Mouse (Mus musculus) thymus, adult 2 months (tissue): ENCODE measurements around the gene Ftsj1. TPM values are rescaled to one million over a fixed set of nuclear protein-coding genes. Genes with fewer than 3 reads are reported as not detected.

Source experiments
- DNase-seq: peaks from one replicate; pipeline ENCODE4 v3.0.0; 2021
- H3K27ac ChIP-seq: fragments of 200-500 bp; 2 replicates; pipeline ENCODE4 v1.5.1; 2012; ENCODE audit warnings: low read length, control low read depth; ENCODE audit not compliant: control insufficient read depth, insufficient read depth
- H3K27me3 ChIP-seq: fragments of 200-500 bp; 2 replicates; pipeline ENCODE4 v1.6.1; 2012; ENCODE audit warnings: mild to moderate bottlenecking, low read length, moderate library complexity, mixed read lengths; ENCODE audit not compliant: control insufficient read depth, insufficient read depth
- H3K36me3 ChIP-seq: fragments of 200-500 bp; 2 replicates; pipeline ENCODE4 v1.6.1; 2012; ENCODE audit warnings: mild to moderate bottlenecking, low read length, moderate library complexity; ENCODE audit not compliant: control insufficient read depth, insufficient read depth
- H3K4me1 ChIP-seq: fragments of 200-500 bp; replicated peaks from 2 replicates; pipeline ENCODE4 v1.6.1; 2012; ENCODE audit warnings: low read length; ENCODE audit not compliant: control insufficient read depth, insufficient read depth
- H3K4me3 ChIP-seq: fragments of 200-500 bp; 2 replicates; pipeline ENCODE4 v1.5.1; 2012; ENCODE audit warnings: mild to moderate bottlenecking, low read length, control low read depth, moderate library complexity; ENCODE audit not compliant: control insufficient read depth, insufficient read depth
- CTCF ChIP-seq: fragments of 200-500 bp; IDR thresholded peaks from 2 replicates; pipeline ENCODE4 v1.5.1; 2012; ENCODE audit warnings: mild to moderate bottlenecking, control low read depth, low read length, moderate library complexity, borderline replicate concordance; ENCODE audit not compliant: control insufficient read depth, poor library complexity, insufficient read depth; ENCODE audit errors: extremely low read depth
- POLR2A ChIP-seq: fragments of 200-500 bp; IDR thresholded peaks from 2 replicates; pipeline ENCODE4 v1.6.1; 2012; ENCODE audit warnings: mild to moderate bottlenecking, low read length, control low read depth, moderate library complexity; ENCODE audit not compliant: control insufficient read depth, poor library complexity, insufficient read depth; ENCODE audit errors: extremely low read depth
- WGBS: fragments of 180-500 bp; shearing (Covaris S2); methylation state at CpG from one replicate; pipeline ENCODE4 v1.1.7; 2018; 5-methylcytosine and 5-hydroxymethylcytosine counted together
- polyA plus RNA-seq: library from polyadenylated mRNA; depleted of rRNA; stranded (reverse); fragments of >200 nt; gene quantifications from 2 replicates; pipeline ENCODE4 v1.2.3, GENCODE M21; 2012

Gene Ftsj1
- polyA plus RNA-seq, 1 experiment = 50.2 TPM

- TF ChIP-seq POLR2A (no peak), CTCF (no peak)
- WGBS = 73% methylated on average over 2 of the region's 2 CpGs
- H3K27ac ChIP-seq = no peak overlapping the region
- DNase-seq = no peak
- no peaks in the 10 kb centered on the region for H3K4me1 ChIP-seq
- no peaks in the 10 kb centered on the region; the same call in 1 of the 2 replicates for H3K27me3 ChIP-seq
- no peaks in the 10 kb centered on the region for H3K36me3 ChIP-seq
- no peak overlapping the region for H3K4me3 ChIP-seq
Measured at GRCm38 (mm10) chrX:8209720-8210119, 42.5 kb downstream of the Ftsj1 start.

- no peaks in the 10 kb centered on the region; the same call in 1 of the 2 replicates for H3K27me3 ChIP-seq
- no peaks in the 10 kb centered on the region for H3K4me1 ChIP-seq
- WGBS = 70% methylated on average over 4 of the region's 4 CpGs
- H3K27ac ChIP-seq = no peak overlapping the region
- DNase-seq = no peak
- TF ChIP-seq CTCF (no peak), POLR2A (no peak)
- H3K36me3 ChIP-seq = no peaks in the 10 kb centered on the region
- H3K4me3 ChIP-seq = no peak overlapping the region
Measured at GRCm38 (mm10) chrX:8207224-8207623, 45.0 kb downstream of the Ftsj1 start.

GRCm38 (mm10) chrX:8206694-8207197 lies 45.5 kb downstream of the Ftsj1 start:
- H3K4me3 ChIP-seq = 0 out of 2 replicates have a peak overlapping the region, but pooled peaks have one; percentile 36
- H3K27me3 ChIP-seq = no peaks in the 10 kb centered on the region; the same call in 1 of the 2 replicates
- DNase-seq = no peak
- no peaks in the 10 kb centered on the region for H3K4me1 ChIP-seq
- H3K27ac ChIP-seq = no peak overlapping the region
- WGBS = 15% methylated on average over 11 of the region's 11 CpGs
- TF ChIP-seq POLR2A (no peak), CTCF (no peak)
- no peaks in the 10 kb centered on the region for H3K36me3 ChIP-seq

GRCm38 (mm10) chrX:8206015-8206693 lies 46.1 kb downstream of the Ftsj1 start, which contains the start of gene Porcn:
Porcn (minus strand) TSS chrX:8206525.
- no peaks in the 10 kb centered on the region for H3K36me3 ChIP-seq
- H3K4me1 ChIP-seq = no peaks in the 10 kb centered on the region
- TF ChIP-seq CTCF (no peak), POLR2A (no peak)
- 5% methylated on average over 44 of the region's 46 CpGs for WGBS
- no peaks in the 10 kb centered on the region; the same call in 1 of the 2 replicates for H3K27me3 ChIP-seq
- DNase-seq = peak; percentile 46
- H3K27ac ChIP-seq = no peak within 1 kb of the TSS
- H3K4me3 ChIP-seq = peak within 1 kb of the TSS; percentile 36

- Histone ChIP-seq H3K27me3 (no peaks in the 10 kb centered on the region; the same call in 1 of the 2 replicates), H3K4me1 (no peaks in the 10 kb centered on the region), H3K27ac (no peak overlapping the region), H3K36me3 (no peaks in the 10 kb centered on the region), H3K4me3 (no peak overlapping the region)
- TF ChIP-seq POLR2A = no peak
- TF ChIP-seq CTCF = no peak
- WGBS = 65% methylated on average over 7 of the region's 7 CpGs
- DNase-seq = no peak
Measured at GRCm38 (mm10) chrX:8205551-8205950, 46.7 kb downstream of the Ftsj1 start.

GRCm38 (mm10) chrX:8205088-8205487 lies 47.1 kb downstream of the Ftsj1 start:
- DNase-seq = no peak
- no peak for TF ChIP-seq POLR2A
- no peak for TF ChIP-seq CTCF
- Histone ChIP-seq H3K4me3 (no peak overlapping the region), H3K4me1 (no peaks in the 10 kb centered on the region), H3K27ac (no peak overlapping the region), H3K27me3 (no peaks in the 10 kb centered on the region; the same call in 1 of the 2 replicates), H3K36me3 (no peaks in the 10 kb centered on the region)
- 58% methylated on average over 4 of the region's 4 CpGs for WGBS

GRCm38 (mm10) chrX:8204076-8204475 lies 48.1 kb downstream of the Ftsj1 start:
- no peaks in the 10 kb centered on the region for H3K36me3 ChIP-seq
- no peak overlapping the region for H3K4me3 ChIP-seq
- WGBS = 86% methylated on average over 10 of the region's 10 CpGs
- no peaks in the 10 kb centered on the region; the same call in 1 of the 2 replicates for H3K27me3 ChIP-seq
- DNase-seq = no peak
- no peaks in the 10 kb centered on the region for H3K4me1 ChIP-seq
- TF ChIP-seq POLR2A (no peak), CTCF (no peak)
- no peak overlapping the region for H3K27ac ChIP-seq
